Mouse (Mus musculus) spleen, embryonic (tissue): ENCODE measurements around the gene Tgfbr2.

Experiments used
- CTCF ChIA-PET: fragments of 350-600 bp; sonication (Branson Sonifier 250); formaldehyde crosslinking; loops from one replicate; lab custom pipeline; 2022; lab: Charles Lee

Tgfbr2 gene

DNA sequence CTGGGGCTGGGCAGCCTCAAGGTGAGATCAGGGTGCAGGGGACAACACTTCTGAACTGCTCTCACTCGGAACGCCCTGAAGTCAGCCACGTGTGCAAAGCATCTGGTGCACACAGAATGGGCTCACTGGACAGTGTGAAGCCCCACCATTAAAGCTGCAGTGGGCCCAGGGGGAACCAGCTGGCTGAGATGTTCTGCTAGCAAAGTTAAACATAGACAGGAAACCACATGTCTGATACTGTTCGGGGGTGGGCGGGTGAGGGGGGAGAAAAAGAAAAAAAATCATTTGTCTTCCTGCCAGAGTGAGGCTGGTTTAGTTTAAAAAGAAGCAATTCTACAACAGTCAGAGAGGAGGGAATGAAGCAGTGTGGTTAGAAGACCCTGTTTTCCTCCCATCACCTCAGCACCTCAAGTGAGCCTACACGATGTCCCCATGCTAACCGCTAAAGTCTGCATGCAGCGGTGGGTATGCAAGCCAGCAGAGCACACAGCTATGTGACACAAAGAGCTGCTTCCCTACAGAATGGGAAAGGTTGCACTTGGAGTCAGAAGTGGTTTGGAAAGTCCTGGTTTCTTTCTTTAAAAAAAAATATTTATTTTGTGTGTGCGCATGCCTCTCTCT, 52.1 kb downstream of the Tgfbr2 start:
- CTCF ChIA-PET, result interaction anchor here (0.6 to 1.1 kb wide), 4 partner anchors 21 to 242 kb away, joined by 3 to 10 read pairs (median 4); no protein-coding TSS in a partner anchor

DNA sequence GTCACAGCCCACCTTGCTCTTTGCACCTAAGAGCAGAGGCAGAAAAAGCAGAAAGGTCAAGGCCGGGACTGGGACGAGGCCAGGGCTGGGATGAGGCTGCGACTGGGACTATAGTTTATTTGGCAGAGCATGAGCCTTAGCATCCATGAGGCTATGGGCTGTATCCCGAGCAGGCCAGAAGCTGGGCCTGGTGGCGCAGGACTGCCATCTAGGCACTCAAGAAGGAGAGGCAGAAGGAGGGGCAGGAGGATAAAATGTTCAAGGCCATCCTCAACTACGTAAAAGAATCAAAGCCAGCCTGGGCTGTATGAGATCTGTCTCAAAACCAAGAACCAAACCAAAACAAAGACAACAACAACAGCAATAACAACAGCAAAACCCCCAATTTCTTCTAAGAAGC, 52.6 kb downstream of the Tgfbr2 start:
- CTCF ChIA-PET, result interaction anchor here (0.6 to 1.1 kb wide), 2 partner anchors 21 to 36 kb away, joined by 4 to 10 read pairs; no protein-coding TSS in a partner anchor

DNA sequence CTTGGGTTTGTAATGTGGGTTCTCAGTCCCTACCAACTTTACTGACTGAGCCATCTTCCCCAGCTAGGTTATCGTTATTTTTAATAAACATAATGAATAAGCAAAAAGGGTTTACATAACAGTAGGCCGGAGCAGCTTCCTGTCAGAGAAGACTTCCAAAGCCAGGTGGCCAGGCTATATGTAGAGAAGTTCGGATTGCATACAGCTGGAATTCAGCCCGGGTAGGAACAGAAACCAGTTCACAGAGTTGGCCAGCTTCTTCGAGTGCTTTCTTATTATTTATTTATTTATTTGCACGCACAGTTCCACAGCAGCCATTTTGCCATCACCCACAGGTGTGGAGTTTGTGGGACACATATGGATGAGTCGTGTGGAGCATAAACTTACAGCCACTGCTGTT, 53.7 kb downstream of the Tgfbr2 start:
- CTCF ChIA-PET, result no interaction called here

DNA sequence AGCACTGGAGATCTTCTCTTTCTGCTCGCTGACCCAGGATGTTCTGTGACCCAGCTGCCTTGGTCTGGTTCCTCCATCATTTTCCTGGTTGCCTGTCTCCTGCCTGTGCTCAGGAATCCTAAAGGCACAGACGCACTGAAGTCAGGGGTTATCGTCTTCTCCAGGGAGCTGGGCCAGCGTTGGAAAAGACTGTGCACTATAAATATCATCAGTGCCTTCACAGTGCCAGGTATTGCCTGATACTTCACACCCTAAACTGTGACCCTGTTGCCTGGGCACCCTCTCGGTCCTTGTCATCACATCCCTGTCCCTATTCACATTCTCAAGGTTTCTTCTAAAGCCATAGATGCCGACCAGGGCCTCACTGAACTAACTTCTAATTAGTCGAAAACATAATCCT, 55.2 kb downstream of the Tgfbr2 start:
- CTCF ChIA-PET, result no interaction called here

DNA sequence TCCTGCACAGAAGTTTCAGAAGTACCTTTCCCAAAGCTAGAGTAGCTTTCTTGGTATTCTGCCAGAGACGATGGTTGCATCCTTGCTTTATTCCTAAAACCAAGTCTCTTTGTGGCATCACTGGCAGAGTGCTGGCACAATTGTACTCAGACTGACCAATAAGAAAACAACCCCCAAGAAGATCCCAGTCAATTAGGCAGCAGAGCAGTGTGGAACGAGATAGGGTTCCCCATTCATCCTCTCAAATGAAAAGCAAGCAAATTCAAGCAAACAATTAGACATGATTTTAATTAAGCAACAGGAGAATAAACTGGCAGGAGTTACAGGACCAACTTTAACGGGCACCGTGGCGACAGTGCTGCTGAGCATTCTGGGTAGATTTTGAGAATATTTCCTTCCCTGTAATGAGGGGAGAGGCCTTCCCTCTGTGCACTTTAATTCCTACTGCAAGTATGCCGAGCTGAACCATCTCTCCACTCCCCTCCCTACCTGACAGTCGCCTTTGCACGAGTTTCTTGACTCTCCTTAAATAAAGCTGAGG, 56.8 kb downstream of the Tgfbr2 start:
- CTCF ChIA-PET, result no interaction called here

DNA sequence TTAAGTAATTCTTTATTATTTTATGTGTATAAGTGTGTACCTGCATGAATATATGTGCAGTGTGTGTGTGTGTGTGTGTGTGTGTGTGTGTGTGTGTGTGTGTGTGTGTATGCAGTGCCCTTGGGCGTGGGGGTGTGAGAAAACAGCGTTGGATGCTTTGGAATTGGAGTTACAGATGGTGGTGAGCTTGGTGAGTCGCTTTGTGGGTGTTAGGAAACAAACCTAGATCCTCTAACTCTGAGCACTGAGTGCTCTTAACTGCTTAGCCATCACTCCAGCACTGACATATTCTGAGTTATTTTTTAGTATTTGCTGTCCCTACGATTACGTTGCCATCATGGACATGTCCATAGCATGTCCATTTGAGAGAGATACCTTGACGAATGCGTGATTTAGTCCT, 59.3 kb downstream of the Tgfbr2 start:
- CTCF ChIA-PET, result no interaction called here

DNA sequence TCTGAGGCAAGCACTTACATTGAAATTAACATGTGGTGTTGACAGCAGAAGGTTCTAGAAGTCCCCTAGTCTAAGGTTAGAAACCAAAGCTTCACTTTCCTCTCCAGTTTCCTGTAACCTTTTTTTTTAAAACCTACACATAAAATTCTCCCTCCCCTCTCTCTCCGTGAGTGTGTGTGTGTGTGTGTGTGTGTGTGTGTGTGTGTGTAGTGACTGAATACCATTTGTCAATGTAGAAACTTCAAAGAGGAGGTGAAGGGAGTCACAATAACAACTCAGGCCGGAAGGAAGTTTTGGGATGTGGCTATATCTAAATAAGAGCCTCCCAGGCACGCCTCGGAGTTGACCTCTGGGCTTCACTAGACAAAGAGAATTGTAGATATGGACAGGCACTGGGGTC, 60.8 kb downstream of the Tgfbr2 start:
- CTCF ChIA-PET, result interaction anchor here (0.6 kb wide), 1 partner anchor 10 kb away, joined by 5 read pairs; no protein-coding TSS in a partner anchor

DNA sequence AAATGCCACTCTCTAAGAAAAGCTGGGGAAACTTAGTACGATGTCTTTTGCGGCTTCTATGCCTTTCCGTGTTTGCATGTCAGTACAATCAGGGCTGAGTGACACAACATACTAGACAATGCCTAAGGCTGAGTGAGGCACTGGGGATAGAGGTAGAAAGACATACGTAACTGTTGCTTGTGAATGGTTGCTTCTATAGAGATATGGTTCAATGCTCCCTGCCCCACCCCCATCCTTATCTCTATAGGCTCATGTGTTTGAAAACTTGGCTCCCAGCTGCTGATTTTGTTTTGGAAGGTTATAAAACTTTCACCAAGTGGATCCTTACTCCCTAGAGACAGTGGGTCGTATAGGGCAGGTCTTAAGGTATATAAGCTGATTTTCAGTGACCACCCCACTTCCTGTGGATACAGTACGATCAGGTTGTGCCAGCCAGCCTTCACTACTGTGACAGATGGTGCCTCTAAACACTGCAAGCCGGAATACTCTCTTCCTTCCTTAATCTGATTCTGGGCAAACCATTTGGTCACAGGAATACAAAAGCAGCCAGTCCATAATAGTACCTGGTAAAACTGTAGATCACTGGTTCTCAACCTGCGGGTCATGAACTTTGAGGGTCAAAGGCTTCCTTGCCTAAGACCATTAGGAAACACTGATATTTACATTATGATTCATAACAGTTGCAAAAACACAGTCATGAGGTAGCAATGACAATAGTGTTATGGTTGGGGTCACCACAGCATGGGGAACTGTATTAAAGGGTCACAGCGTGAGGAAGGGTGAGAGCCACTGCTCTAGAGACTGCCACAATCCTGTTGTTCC, 63.8 kb downstream of the Tgfbr2 start:
- CTCF ChIA-PET, result no interaction called here

DNA sequence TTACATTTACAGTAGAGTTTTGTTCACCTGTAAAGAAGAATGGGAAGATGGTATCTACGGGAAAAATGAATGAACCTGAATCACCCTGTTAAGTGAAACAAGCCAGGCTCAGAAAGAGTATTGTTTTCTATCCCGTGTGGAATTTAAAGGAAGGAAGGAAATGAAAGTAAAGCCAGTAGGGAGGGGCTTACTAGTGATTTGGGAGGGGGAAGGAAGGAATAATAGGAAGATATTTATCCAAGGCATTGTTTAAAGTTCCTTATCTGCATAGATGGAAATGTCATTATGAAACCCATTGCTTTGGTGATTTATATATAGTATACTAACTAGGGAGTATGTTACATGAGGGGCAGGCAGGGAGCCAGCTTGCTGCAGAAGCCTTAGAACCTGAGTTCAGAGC, 66.4 kb downstream of the Tgfbr2 start:
- CTCF ChIA-PET, result interaction anchor here (1.2 kb wide), 1 partner anchor 15 kb away, joined by 3 read pairs; no protein-coding TSS in a partner anchor

DNA sequence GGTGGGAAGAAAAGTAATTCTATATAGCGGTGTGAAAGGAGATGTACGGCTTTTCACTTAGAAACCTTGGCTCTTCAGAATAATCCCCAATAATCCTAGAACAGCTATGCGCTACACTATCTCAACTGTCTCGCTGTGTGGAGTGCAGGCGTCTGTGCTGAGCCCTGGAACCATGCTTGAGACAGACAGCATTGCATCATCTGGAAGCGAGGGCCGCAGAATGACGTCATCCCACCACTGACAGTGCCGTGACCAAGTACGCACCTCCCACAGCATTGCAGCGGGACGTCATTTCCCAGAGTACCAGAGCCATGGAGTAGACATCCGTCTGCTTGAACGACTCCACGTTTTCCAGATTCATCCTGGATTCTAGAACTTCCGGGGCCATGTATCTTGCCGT, 70.4 kb downstream of the Tgfbr2 start:
- CTCF ChIA-PET, result no interaction called here

DNA sequence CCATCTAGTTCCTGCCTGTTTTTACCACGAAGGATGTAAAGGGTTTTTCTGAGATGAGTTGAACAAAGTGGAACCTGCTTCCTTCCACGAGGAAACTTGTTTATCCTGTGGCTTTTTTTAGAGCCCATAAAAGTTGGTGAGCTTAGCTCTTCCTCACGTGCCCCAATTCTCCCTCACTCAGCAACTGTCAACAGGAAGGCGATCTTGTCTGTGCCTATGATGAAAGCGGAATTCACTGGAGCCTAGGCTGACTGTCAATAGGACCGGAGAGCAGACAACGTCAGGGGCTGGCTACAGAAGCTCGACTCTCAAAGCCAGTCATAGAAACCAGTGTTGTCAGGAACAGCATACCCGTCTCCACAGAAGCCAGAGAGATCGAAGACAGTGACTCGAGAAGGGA, 73.3 kb downstream of the Tgfbr2 start:
- CTCF ChIA-PET, result no interaction called here

DNA sequence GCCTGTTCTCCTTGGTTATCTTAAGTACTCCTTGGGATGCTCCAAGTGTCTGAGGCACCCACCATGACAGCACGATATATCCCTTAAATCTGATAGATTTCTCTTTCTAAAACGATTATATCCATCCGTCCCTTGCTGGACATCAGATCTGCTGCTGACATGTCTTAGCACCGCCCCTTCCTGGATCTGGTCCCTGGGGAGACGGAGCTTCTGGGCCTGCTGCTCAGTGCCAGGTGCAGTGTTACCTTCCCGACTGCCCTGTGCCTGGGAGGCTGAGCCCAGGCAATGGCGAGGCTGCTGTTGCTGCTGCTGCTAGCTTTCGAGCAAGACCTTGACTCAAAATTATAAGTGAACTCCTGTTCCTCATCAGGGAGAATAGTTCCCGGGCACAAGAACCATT, 75.1 kb downstream of the Tgfbr2 start:
- CTCF ChIA-PET, result no interaction called here

DNA sequence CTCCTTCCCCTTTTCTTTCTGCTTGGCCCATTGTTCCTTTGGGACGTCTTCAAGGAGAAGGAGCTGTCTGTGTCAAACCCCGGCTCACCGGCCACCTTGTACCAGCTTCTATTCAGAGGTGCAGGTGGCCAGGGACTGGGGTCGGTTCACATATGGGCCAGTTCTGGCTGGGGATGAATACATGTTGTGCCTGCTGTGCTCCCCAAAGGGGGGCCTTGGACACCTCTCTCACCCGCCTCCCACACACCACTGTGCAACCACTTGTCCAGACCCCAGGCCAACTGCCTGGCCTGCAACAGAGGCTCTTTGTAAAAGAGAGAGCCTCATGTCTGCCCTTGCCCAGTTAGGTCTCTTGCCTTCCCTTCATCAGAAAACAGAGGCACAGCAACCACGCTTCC, 75.6 kb downstream of the Tgfbr2 start:
- CTCF ChIA-PET, result no interaction called here

DNA sequence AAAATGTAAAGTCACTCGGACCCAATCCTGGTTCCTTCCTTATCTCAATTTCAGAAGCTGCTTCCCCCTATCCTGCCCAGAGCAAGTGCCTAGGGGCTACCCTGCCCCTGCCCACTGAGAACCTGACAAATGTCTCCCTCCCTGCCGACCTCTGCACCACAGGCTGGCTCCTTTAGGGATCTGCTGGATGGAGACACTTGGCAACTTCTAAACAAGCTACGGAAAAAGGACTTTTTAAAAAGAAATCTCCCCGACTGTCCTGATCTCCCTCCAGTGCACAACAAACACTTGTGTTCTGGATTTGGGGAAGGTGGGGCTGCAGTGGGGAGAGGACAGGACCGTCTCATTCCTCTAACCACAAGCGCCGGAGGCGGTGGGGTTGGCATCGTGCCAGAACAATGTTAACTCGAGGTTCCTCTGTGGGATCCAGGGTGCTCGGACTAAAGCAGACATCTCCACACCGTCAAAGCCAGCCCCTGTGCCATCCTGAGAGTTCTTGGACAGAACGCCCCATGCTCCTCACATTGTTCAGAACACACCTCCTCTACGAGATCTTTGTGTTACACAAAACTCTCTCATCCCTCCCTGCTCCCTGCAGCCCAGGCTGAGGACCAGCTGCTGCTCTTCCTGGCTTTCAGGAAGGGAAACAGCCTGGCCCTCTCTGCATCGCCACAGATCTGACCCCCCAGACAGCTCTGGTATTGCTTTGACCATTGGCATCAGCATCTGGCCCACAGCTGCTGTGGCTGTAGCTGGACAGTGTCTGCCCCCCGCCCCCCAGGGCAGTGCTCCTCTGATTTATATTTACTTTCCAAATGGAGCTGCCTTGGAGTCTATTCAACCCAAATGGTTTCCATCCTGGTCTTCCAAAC, 76.2 kb downstream of the Tgfbr2 start:
- CTCF ChIA-PET, result no interaction called here

DNA sequence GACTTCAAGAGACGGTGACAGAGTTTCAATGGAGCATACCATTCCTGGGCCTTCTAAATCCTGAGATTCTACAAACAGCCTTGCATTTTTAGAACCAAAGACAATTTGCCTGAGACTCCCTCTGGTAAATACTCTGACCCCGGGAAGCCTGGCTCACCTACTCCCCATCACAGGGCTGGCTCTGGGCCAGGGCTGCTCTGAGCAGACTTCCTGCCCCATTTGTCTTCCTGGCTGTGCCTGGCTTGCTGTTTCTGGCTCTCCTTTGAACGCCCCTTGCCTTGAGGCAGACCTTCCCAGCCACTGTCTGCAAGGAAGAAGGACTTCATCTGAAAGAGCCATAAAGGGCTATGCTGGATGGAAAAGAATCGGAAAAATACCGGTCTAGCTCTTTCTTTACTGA, 83.2 kb downstream of the Tgfbr2 start:
- CTCF ChIA-PET, result no interaction called here

DNA sequence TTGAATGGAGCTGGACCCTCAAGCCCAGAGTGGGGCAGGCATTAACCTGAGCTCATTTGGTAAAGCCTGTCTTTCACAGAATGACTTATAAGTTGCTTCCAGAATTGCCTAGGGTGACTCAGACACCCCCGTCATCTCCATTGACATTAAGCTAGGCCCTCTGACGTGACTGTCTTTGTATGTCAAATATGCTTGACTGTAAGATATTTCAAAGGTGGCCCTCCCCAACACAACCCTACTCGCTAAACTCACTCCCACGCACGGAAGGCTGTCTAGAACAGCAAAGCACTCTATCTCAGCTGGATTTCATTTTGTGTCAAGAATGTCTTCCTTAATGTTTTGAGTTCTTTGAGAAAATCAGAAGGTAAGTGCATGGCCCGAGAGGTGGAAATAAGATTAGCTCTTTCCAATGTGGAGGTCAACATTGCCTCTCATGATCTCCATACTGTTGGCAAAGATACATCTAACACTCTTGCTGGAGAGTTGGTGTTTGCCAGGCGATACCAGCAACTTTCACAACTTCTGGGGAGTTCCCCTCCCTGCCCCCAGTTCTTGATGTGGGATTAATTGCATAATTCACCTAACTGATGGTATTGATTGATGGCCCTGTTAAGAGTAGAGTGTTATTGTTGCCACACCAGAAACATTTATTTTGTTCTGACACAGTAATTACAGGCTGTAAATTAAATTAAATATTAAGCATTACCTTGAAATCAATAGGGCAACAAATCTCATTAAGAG, 83.9 kb downstream of the Tgfbr2 start:
- CTCF ChIA-PET, result no interaction called here

DNA sequence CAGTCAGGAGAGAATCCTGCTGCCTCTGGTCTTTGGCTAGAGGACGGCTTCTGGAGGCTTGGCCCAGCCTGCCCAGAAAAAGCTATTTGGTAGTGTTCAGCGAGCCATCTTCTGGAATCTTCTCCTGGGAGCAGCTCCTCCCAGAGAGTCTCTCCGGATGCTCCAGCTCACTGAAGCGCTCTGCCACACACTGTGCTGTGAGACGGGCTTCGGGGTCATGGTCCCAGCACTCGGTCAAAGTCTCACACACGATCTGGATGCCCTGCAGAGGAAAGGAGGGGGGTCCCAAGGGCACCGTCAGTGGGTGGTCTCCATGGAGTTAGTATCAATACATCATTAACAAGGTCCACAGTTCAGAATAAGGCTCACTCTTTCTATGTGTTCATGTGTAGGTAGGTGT, 84.9 kb downstream of the Tgfbr2 start:
- CTCF ChIA-PET, result no interaction called here

DNA sequence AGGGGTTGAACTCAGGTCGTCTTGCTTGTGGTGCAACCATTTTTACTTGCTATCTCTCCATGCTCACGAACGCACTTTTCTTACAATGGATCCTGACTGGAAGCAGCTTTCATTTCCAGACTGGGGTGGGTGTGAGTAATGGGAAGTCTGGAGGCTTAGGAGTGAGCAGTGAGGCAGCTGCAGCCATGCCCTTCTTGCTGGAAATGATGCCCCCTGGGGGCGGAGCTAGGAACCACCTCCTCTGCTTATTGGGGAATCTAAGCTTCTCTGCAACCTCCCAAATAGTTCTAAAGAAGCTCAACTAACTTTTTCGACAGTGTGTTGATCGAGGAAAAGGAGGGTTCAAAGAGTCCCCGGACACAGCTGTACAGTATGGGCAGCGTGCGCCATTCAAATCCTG, 86.2 kb downstream of the Tgfbr2 start:
- CTCF ChIA-PET, result interaction anchor here (0.6 to 2.0 kb wide), 3 partner anchors 105 to 1340 kb away, joined by 3 to 7 read pairs (median 3); no protein-coding TSS in a partner anchor

DNA sequence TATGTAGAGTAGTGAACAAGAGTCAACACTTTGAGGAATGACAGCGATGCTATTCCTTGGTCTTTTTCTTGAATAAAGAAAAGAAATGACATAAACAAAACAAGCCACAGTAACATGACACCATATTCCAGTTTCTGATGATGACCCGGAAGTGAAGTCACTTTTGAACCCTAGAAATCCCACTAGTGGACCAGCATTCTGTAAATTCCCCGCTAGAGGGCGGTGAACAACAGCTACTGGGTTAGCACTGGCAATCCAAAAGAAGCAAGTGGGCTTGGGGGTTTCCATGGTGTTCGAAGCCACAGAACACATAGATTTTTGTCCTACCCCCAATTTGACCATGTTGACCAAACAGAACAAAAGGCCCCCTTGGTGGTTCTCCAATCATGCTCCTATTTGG, 87.3 kb downstream of the Tgfbr2 start:
- CTCF ChIA-PET, result interaction anchor here (2.0 kb wide), 1 partner anchor 296 kb away, joined by 7 read pairs; no protein-coding TSS in a partner anchor

DNA sequence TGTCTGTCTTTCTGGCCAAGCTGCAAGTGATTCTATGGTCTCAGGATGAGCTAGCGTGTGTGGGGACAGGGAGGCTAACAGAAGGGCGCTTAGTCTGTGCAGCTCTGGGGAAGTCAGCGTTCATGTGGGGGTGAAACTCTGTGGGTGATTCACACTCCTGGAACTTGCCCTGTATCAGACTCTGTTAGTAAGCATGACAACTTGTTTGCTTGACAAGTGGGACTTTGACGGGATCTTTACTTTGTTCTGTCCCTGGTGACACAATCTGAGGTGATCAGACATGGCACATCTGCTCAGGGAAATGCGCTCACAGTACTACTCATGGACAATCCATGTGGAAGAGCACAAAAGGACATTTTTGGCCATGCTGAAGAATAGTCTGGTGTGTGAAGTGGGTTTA, 87.9 kb downstream of the Tgfbr2 start:
- CTCF ChIA-PET, result interaction anchor here (0.6 kb wide), 2 partner anchors 94 to 185 kb away, joined by 3 to 41 read pairs; no protein-coding TSS in a partner anchor

DNA sequence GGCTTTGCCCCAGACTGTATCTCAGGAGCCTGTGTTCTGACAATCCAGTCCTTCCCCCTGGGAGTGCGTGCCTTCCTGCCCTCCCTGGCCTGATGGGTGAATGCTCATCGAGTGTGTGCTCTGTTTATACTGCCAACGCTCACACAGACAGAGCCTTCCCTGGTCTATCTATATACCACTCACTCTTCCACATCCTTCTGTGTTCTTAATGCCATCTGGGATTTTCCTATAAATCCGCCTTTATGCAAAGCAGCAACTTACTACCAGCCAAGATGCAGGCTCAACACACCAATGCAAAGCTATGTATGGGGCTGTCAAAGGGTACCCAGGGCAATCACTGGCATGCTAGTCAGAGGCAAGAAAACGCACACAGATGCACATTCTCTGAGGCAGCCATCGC, 89.2 kb downstream of the Tgfbr2 start:
- CTCF ChIA-PET, result no interaction called here
